Mouse (Mus musculus) hindbrain, embryonic 16.5 days (tissue): ENCODE results near the gene Trir. TPM values are rescaled to one million over a fixed set of nuclear protein-coding genes. Genes with fewer than 3 reads are reported as not detected.

Experiments used
- ATAC-seq: fragments of 200-750 bp; cut with Nextera tagmentation; 2 replicates; pipeline ENCODE4 v1.8.0; 2017; ENCODE audit warnings: moderate TSS enrichment, moderate library complexity
- H3K27ac ChIP-seq: fragments of 300-500 bp; sonication (generic); 2 replicates; pipeline ENCODE4 v1.5.1; 2014; ENCODE audit warnings: low read depth, mild to moderate bottlenecking, control low read depth, low read length, moderate library complexity
- H3K27me3 ChIP-seq: fragments of 300-500 bp; sonication (generic); replicated peaks from 2 replicates; pipeline ENCODE4 v1.6.1; 2014; ENCODE audit warnings: low read length; ENCODE audit not compliant: control insufficient read depth, insufficient read depth
- H3K36me3 ChIP-seq: fragments of 300-500 bp; sonication (generic); 2 replicates; pipeline ENCODE4 v1.6.1; 2014; ENCODE audit warnings: mild to moderate bottlenecking, low read length, moderate library complexity, mixed read lengths; ENCODE audit not compliant: control insufficient read depth, insufficient read depth
- H3K4me1 ChIP-seq: fragments of 300-500 bp; sonication (generic); 2 replicates; pipeline ENCODE4 v1.6.1; 2014; ENCODE audit warnings: low read depth, low read length; ENCODE audit not compliant: control insufficient read depth, insufficient read depth
- H3K4me2 ChIP-seq: fragments of 300-500 bp; sonication (generic); 2 replicates; pipeline ENCODE4 v1.6.1; 2014; ENCODE audit warnings: mild to moderate bottlenecking, low read length, control low read depth, moderate library complexity
- H3K4me3 ChIP-seq: fragments of 300-500 bp; sonication (generic); 2 replicates; pipeline ENCODE4 v1.5.1; 2014; ENCODE audit warnings: mild to moderate bottlenecking, low read length, control low read depth, moderate library complexity
- H3K9ac ChIP-seq: fragments of 300-500 bp; sonication (generic); 2 replicates; pipeline ENCODE4 v1.6.1; 2014; ENCODE audit warnings: low read depth, mild to moderate bottlenecking, control low read depth, low read length, moderate library complexity
- H3K9me3 ChIP-seq: fragments of 300-500 bp; sonication (generic); 2 replicates; pipeline ENCODE4 v1.6.1; 2014; ENCODE audit warnings: mild to moderate bottlenecking, low read length, moderate library complexity; ENCODE audit not compliant: control insufficient read depth
- WGBS: fragments of 180-500 bp; shearing (Covaris S2); extraction: QIAGEN DNeasy Blood & Tissue Kit; methylation state at CpG from one replicate; pipeline ENCODE4 v1.1.7; 2014; 5-methylcytosine and 5-hydroxymethylcytosine counted together
- polyA plus RNA-seq: library from polyadenylated mRNA; unstranded; fragments of >200 nt; fragmentation: Nextera tagmentation; extraction: Ambion mirVana; gene quantifications from 2 replicates; pipeline ENCODE4 v1.2.1, GENCODE M21; 2015

Gene Trir
- polyA plus RNA-seq, 1 experiment from 2014 or later = 100 TPM

- Histone ChIP-seq H3K4me2 (peak within 1 kb of the TSS; percentile 74), H3K9ac (peak within 1 kb of the TSS; percentile 65), H3K9me3 (no peaks in the 10 kb centered on the region), H3K4me1 (peaks cover 4% of the 10 kb centered on the region; the same call in 1 of the 2 replicates), H3K27ac (no peak within 1 kb of the TSS), H3K27me3 (peaks cover 13% of the 10 kb centered on the region), H3K36me3 (peaks cover 18% of the 10 kb centered on the region), H3K4me3 (peak within 1 kb of the TSS; percentile 40)
- WGBS = 58% methylated on average over 2 of the region's 2 CpGs
- no peak for ATAC-seq
Observed at GRCm38 (mm10) chr8:85014431-85014830, 12.2 kb upstream of the Trir start, which contains the start of gene Best2. Gene Best2, minus strand, starts transcription at chr8:85014531.

GRCm38 (mm10) chr8:85016724-85017123 lies 9.9 kb upstream of the Trir start:
- Histone ChIP-seq H3K4me3 (no peak overlapping the region), H3K9ac (no peak overlapping the region), H3K27ac (no peak overlapping the region), H3K36me3 (peaks cover 22% of the 10 kb centered on the region), H3K4me2 (no peak overlapping the region), H3K4me1 (peaks cover 4% of the 10 kb centered on the region; the same call in 1 of the 2 replicates), H3K27me3 (peaks cover 7% of the 10 kb centered on the region), H3K9me3 (no peaks in the 10 kb centered on the region)
- ATAC-seq = no peak
- WGBS = 78% methylated on average over 10 of the region's 10 CpGs

GRCm38 (mm10) chr8:85017209-85017608 lies 9.4 kb upstream of the Trir start:
- Histone ChIP-seq H3K36me3 (peaks cover 22% of the 10 kb centered on the region), H3K9me3 (no peaks in the 10 kb centered on the region), H3K27me3 (peaks cover 5% of the 10 kb centered on the region), H3K4me1 (peaks cover 4% of the 10 kb centered on the region; the same call in 1 of the 2 replicates), H3K9ac (no peak overlapping the region), H3K4me3 (no peak overlapping the region), H3K27ac (no peak overlapping the region), H3K4me2 (no peak overlapping the region)
- WGBS = 51% methylated on average over 5 of the region's 5 CpGs
- no peak; the same call in 1 of the 2 replicates for ATAC-seq

- no peaks in the 10 kb centered on the region for H3K9me3 ChIP-seq
- no peak overlapping the region for H3K27ac ChIP-seq
- H3K27me3 ChIP-seq = no peaks in the 10 kb centered on the region
- no peak overlapping the region for H3K4me3 ChIP-seq
- no peak overlapping the region for H3K4me2 ChIP-seq
- no peak for ATAC-seq
- H3K36me3 ChIP-seq = peaks cover 26% of the 10 kb centered on the region
- peaks cover 20% of the 10 kb centered on the region for H3K4me1 ChIP-seq
- no peak overlapping the region for H3K9ac ChIP-seq
- 91% methylated on average over 3 of the region's 3 CpGs for WGBS
Observed at GRCm38 (mm10) chr8:85021514-85022055, 5.0 kb upstream of the Trir start.

GRCm38 (mm10) chr8:85023846-85024245 lies 2.8 kb upstream of the Trir start:
- H3K4me3 ChIP-seq = peak overlapping the region; percentile 90
- ATAC-seq = no peak
- H3K27me3 ChIP-seq = no peaks in the 10 kb centered on the region
- H3K36me3 ChIP-seq = peaks cover 13% of the 10 kb centered on the region
- peak overlapping the region; percentile 95 for H3K4me2 ChIP-seq
- WGBS = 86% methylated on average over 3 of the region's 3 CpGs
- H3K27ac ChIP-seq = no peak overlapping the region
- H3K9ac ChIP-seq = no peak overlapping the region
- no peaks in the 10 kb centered on the region for H3K9me3 ChIP-seq
- peaks cover 30% of the 10 kb centered on the region for H3K4me1 ChIP-seq

- 6% methylated on average over 30 of the region's 30 CpGs for WGBS
- H3K9ac ChIP-seq = peak within 1 kb of the TSS; percentile 86
- peak within 1 kb of the TSS; percentile 90 for H3K4me3 ChIP-seq
- H3K4me1 ChIP-seq = peaks cover 34% of the 10 kb centered on the region
- H3K27me3 ChIP-seq = no peaks in the 10 kb centered on the region
- peak; percentile 91 for ATAC-seq
- no peaks in the 10 kb centered on the region for H3K9me3 ChIP-seq
- H3K4me2 ChIP-seq = peak within 1 kb of the TSS; percentile 95
- H3K36me3 ChIP-seq = peaks cover 13% of the 10 kb centered on the region
- H3K27ac ChIP-seq = peak within 1 kb of the TSS; percentile 70
Observed at GRCm38 (mm10) chr8:85025098-85025932, 1.3 kb upstream of the Trir start, which contains the start of gene Asna1. Gene Asna1, minus strand, starts transcription at chr8:85025281.

GRCm38 (mm10) chr8:85027516-85027855 lies 863 bp downstream of the Trir start:
- Histone ChIP-seq H3K9me3 (no peaks in the 10 kb centered on the region), H3K36me3 (peaks cover 26% of the 10 kb centered on the region), H3K4me2 (peak overlapping the region; percentile 95), H3K4me3 (peak overlapping the region; percentile 100), H3K9ac (peak overlapping the region; percentile 100), H3K27me3 (no peaks in the 10 kb centered on the region), H3K27ac (no peak overlapping the region), H3K4me1 (peaks cover 34% of the 10 kb centered on the region)
- under 1% methylated on average over 13 of the region's 13 CpGs for WGBS
- no peak for ATAC-seq

GRCm38 (mm10) chr8:85027922-85028321 lies 1.3 kb downstream of the Trir start:
- Histone ChIP-seq H3K36me3 (peaks cover 30% of the 10 kb centered on the region), H3K27ac (no peak overlapping the region), H3K27me3 (no peaks in the 10 kb centered on the region), H3K4me2 (peak overlapping the region; percentile 95), H3K9ac (peak overlapping the region; percentile 100), H3K4me3 (peak overlapping the region; percentile 100), H3K9me3 (no peaks in the 10 kb centered on the region), H3K4me1 (peaks cover 34% of the 10 kb centered on the region)
- WGBS = 18% methylated on average over 2 of the region's 2 CpGs
- ATAC-seq = no peak

- Histone ChIP-seq H3K27me3 (no peaks in the 10 kb centered on the region), H3K4me1 (peaks cover 29% of the 10 kb centered on the region), H3K9me3 (no peaks in the 10 kb centered on the region), H3K36me3 (peaks cover 28% of the 10 kb centered on the region), H3K9ac (no peak overlapping the region; the same call in 1 of the 2 replicates), H3K4me3 (no peak overlapping the region), H3K27ac (no peak overlapping the region), H3K4me2 (peak overlapping the region; percentile 95; the same call in 1 of the 2 replicates)
- WGBS = 94% methylated on average over 14 of the region's 14 CpGs
- ATAC-seq = no peak
Observed at GRCm38 (mm10) chr8:85029271-85029670, 2.6 kb downstream of the Trir start.
